Mouse (Mus musculus): ENCODE measurements around the gene Nr0b2.

Gene Nr0b2

GRCm38 (mm10) chr4:133605330-133605729 lies 52.2 kb downstream of the Nr0b2 start:
- no peak for DNase-seq (ENCODE audit: low read depth, low spot score)

Data from CD4-positive helper T cell, adult 2 months (primary cell).